ENCODE assay signal across 8 mouse cellular contexts in the genomic region with DNA sequence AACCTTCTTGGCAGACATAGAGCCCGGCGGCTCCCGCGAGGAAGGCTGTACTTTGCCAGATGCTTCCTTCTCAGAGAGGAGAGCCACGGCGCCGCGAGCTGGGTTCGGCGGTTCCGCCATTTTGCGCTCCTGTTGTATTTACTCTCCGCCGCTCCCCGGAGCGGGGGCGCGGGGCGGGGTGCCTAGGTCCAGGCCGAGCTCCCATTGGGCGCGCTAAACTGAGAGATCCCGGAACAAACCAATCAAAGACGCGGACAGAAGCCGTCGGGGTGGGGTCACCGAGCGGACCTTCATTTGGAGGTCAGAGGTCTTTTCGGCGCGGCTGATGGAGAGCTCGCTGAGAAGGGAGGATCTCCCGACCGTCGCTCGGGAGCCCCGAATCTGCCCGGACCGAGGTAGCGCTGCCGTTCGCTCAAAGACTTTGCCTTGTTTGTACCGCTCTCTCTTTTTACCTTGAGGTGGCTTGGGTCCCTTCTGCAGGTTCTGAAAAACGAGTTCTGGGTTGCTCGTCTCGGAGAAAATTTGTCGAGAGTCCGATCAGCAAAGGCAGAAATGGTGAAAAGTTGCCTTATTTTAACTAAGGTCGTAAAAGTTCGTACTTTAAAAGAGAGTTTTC. TPM values are rescaled to one million over a fixed set of nuclear protein-coding genes. Genes with fewer than 3 reads are reported as not detected.
DNase-seq lines count a peak whose midpoint lies in the region; ATAC-seq and TF ChIP-seq lines count a peak whose summit lies in the region.

No protein-coding gene starts in this region.

- intact Hi-C loops in heart, postnatal 10 days (cut with DNase I) = loop anchor here (2.0 kb wide), 3 partner anchors 39 to 103 kb away; a partner anchor contains a TSS

- H3K9me3 ChIP-seq in ES-Bruce4 (replicated peaks; ENCODE audit: control insufficient read depth, insufficient read depth, low read length, poor library complexity, severe bottlenecking) = no peaks in the 10 kb centered on the region
- H3K9me3 ChIP-seq in forebrain, embryonic 13.5 days (replicated peaks) = 0 out of 2 replicates have a peak, but pooled peaks cover 2% of the 10 kb centered on the region
- H3K9me3 ChIP-seq in liver, postnatal 0 days (ENCODE audit: low read length) = no peaks in the 10 kb centered on the region
- H3K9me3 ChIP-seq in neural tube, embryonic 14.5 days (ENCODE audit: control insufficient read depth, low read length) = no peaks in the 10 kb centered on the region; the same call in 1 of the 2 replicates

- under 1% methylated on average over 47 of the region's 51 CpGs for WGBS in forebrain, embryonic 13.5 days
- WGBS in large intestine, adult 2 months = under 1% methylated on average over 51 of the region's 51 CpGs
- WGBS in liver, postnatal 0 days (ENCODE audit: insufficient replicate concordance) = under 1% methylated on average over 51 of the region's 51 CpGs
- WGBS in neural tube, embryonic 14.5 days = under 1% methylated on average over 51 of the region's 51 CpGs

- peak overlapping the region; percentile 98 for H3K4me3 ChIP-seq in ES-Bruce4 (ENCODE audit: low read depth, low read length)
- peak overlapping the region; percentile 94 for H3K4me3 ChIP-seq in forebrain, embryonic 13.5 days
- H3K4me3 ChIP-seq in liver, postnatal 0 days (ENCODE audit: low read depth, low read length) = peak overlapping the region; percentile 84
- peak overlapping the region; percentile 92 for H3K4me3 ChIP-seq in neural tube, embryonic 14.5 days (ENCODE audit: low read depth, low read length)

- H3K4me1 ChIP-seq in ES-Bruce4 (ENCODE audit: control insufficient read depth, insufficient read depth, low read length) = peaks cover 3% of the 10 kb centered on the region
- H3K4me1 ChIP-seq in forebrain, embryonic 13.5 days = peaks cover 31% of the 10 kb centered on the region
- H3K4me1 ChIP-seq in liver, postnatal 0 days (ENCODE audit: insufficient read depth) = peaks cover 33% of the 10 kb centered on the region
- H3K4me1 ChIP-seq in neural tube, embryonic 14.5 days (ENCODE audit: control insufficient read depth, insufficient read depth, low read length) = peaks cover 15% of the 10 kb centered on the region

- peak; percentile 96 to 98 for DNase-seq in heart, postnatal 10 days
- DNase-seq in large intestine, adult 2 months (ENCODE audit: low read depth, low spot score) = peak; percentile 94
- peak; percentile 96 for DNase-seq in liver, postnatal 0 days
- DNase-seq in testis, postnatal 10 days (ENCODE audit: low spot score) = peak; percentile 93

- TF ChIP-seq EP300 in ES-Bruce4 (IDR thresholded peaks at IDR 0.05; ENCODE audit: insufficient read depth, low read depth, low read length) = no peak
- peak; percentile 29 for TF ChIP-seq EP300 in liver, postnatal 0 days (IDR thresholded peaks at IDR 0.05; ENCODE audit: low read depth)

- H3K4me2 ChIP-seq in forebrain, embryonic 13.5 days = peak overlapping the region; percentile 67
- H3K4me2 ChIP-seq in liver, postnatal 0 days (ENCODE audit: low read depth, low read length) = peak overlapping the region; percentile 87
- H3K4me2 ChIP-seq in neural tube, embryonic 14.5 days (ENCODE audit: low read depth, low read length) = peak overlapping the region; percentile 56

- TF ChIP-seq POLR2A in ES-Bruce4 (IDR thresholded peaks at IDR 0.05; ENCODE audit: insufficient read depth, low read length) = peak; percentile 61

- H3K9ac ChIP-seq in ES-Bruce4 (ENCODE audit: low read depth, poor library complexity, severe bottlenecking) = peak overlapping the region; percentile 88
- H3K9ac ChIP-seq in forebrain, embryonic 13.5 days = peak overlapping the region; percentile 95
- peak overlapping the region; percentile 94 for H3K9ac ChIP-seq in liver, postnatal 0 days (replicated peaks)
- peak overlapping the region; percentile 84 for H3K9ac ChIP-seq in neural tube, embryonic 14.5 days (replicated peaks; ENCODE audit: low read depth, low read length)

- H3K27ac ChIP-seq in ES-Bruce4 (ENCODE audit: insufficient read depth, low read length) = 0 out of 2 replicates have a peak overlapping the region, but pooled peaks have one; percentile 24
- peak overlapping the region; percentile 99 for H3K27ac ChIP-seq in forebrain, embryonic 13.5 days
- peak overlapping the region; percentile 98 for H3K27ac ChIP-seq in liver, postnatal 0 days (ENCODE audit: low read depth)
- H3K27ac ChIP-seq in neural tube, embryonic 14.5 days (ENCODE audit: low read depth, low read length) = peak overlapping the region; percentile 98

- no peak for TF ChIP-seq CTCF in ES-Bruce4 (IDR thresholded peaks at IDR 0.05; ENCODE audit: low read depth, low read length)
- TF ChIP-seq CTCF in liver, postnatal 0 days (IDR thresholded peaks at IDR 0.05; ENCODE audit: low read depth) = no peak

- peak; percentile 97 for ATAC-seq in cerebellum, adult (ENCODE audit: insufficient number of reproducible peaks, low FRiP score, low TSS enrichment)
- ATAC-seq in forebrain, embryonic 13.5 days = peak; percentile 99
- peak; percentile 100 for ATAC-seq in liver, postnatal 0 days
- peak; percentile 99 for ATAC-seq in neural tube, embryonic 14.5 days (ENCODE audit: low read depth)

- H3K27me3 ChIP-seq in ES-Bruce4 (ENCODE audit: control insufficient read depth, insufficient read depth, low read length, poor library complexity, severe bottlenecking) = no peaks in the 10 kb centered on the region
- no peaks in the 10 kb centered on the region for H3K27me3 ChIP-seq in forebrain, embryonic 13.5 days
- no peaks in the 10 kb centered on the region for H3K27me3 ChIP-seq in liver, postnatal 0 days (ENCODE audit: insufficient read depth, low read length)
- H3K27me3 ChIP-seq in neural tube, embryonic 14.5 days (ENCODE audit: control insufficient read depth, insufficient read depth, low read length) = no peaks in the 10 kb centered on the region

- no peaks in the 10 kb centered on the region for H3K36me3 ChIP-seq in ES-Bruce4 (ENCODE audit: control insufficient read depth, insufficient read depth, low read length, poor library complexity, severe bottlenecking)
- peaks cover 2% of the 10 kb centered on the region; the same call in 1 of the 2 replicates for H3K36me3 ChIP-seq in forebrain, embryonic 13.5 days (ENCODE audit: poor library complexity, severe bottlenecking)
- H3K36me3 ChIP-seq in liver, postnatal 0 days (replicated peaks; ENCODE audit: insufficient read depth, low read length) = no peaks in the 10 kb centered on the region
- no peaks in the 10 kb centered on the region for H3K36me3 ChIP-seq in neural tube, embryonic 14.5 days (ENCODE audit: control insufficient read depth, insufficient read depth, low read length)

RNA-seq across cellular contexts. Expression of a gene that starts 4.4 kb away (rescaled TPM):
- 33.5 and 36.7 TPM in 2 replicates for polyA plus RNA-seq in ES-Bruce4 (2011; ENCODE audit: insufficient read depth, insufficient read length, low read depth, missing spikeins)
- 5.8 and 6.3 TPM in 2 replicates for polyA plus RNA-seq in forebrain, embryonic 13.5 days (2015; fragmentation: Nextera tagmentation; extraction: Ambion mirVana)
- total RNA-seq in heart, postnatal 10 days (2021) = 10 to 100 TPM; 17.0 to 20.1 TPM
- polyA plus RNA-seq in large intestine, adult 2 months (2012; rRNA removed) = 3.0 and 4.0 TPM in 2 replicates
- polyA plus RNA-seq in liver, postnatal 0 days (2015; fragmentation: Nextera tagmentation; extraction: Ambion mirVana) = 3.7 and 5.5 TPM in 2 replicates
- 6.8 and 8.2 TPM in 2 replicates for polyA plus RNA-seq in neural tube, embryonic 14.5 days (2014; fragmentation: Nextera tagmentation; extraction: Ambion mirVana)

Comparison
In these comparisons a context has a peak if more than half of its experiments do, and no peak if none do; other contexts are left out.
1. Peak in every context shown above with its lines: DNase-seq, ATAC-seq, H3K4me3 ChIP-seq and H3K27ac ChIP-seq.
2. H3K27ac ChIP-seq: peak in every context shown above with its lines; median percentile 99 in forebrain, embryonic 13.5 days; 98 in liver, postnatal 0 days; 98 in neural tube, embryonic 14.5 days; 24 in ES-Bruce4.